Mouse (Mus musculus) myocyte (in vitro differentiated cells): Measurements from ENCODE around the gene Rhoc. TPM values are rescaled to one million over a fixed set of nuclear protein-coding genes. Genes with fewer than 3 reads are reported as not detected.
"Not testable (repeated sequence)": the region's sequence is repeated elsewhere in the genome, so short reads cannot be mapped to it uniquely, and the experiment has no call there.

Experiments
- H3K27me3 ChIP-seq: one replicate; pipeline ENCODE4 v1.6.1; 2011; ENCODE audit not compliant: control insufficient read depth, insufficient read depth, insufficient read length
- H3K36me3 ChIP-seq: one replicate; pipeline ENCODE4 v1.6.1; 2011; ENCODE audit not compliant: control insufficient read depth, insufficient read depth
- H3K4me2 ChIP-seq: one replicate; pipeline ENCODE4 v1.6.1; 2011; ENCODE audit warnings: low read depth, control low read depth
- H3K4me3 ChIP-seq: one replicate; pipeline ENCODE4 v1.5.1; 2011; ENCODE audit warnings: mild to moderate bottlenecking, control low read depth, moderate library complexity
- H3K79me2 ChIP-seq: one replicate; pipeline ENCODE4 v1.6.1; 2011; ENCODE audit not compliant: control insufficient read depth, insufficient read depth
- H3ac ChIP-seq: one replicate; pipeline ENCODE4 v1.6.1; 2011; ENCODE audit not compliant: control insufficient read depth, insufficient read length
- CEBPB ChIP-seq: IDR thresholded peaks from 2 replicates; pipeline ENCODE4 v1.6.1; 2011; ENCODE audit warnings: mild to moderate bottlenecking, moderate library complexity; ENCODE audit not compliant: poor library complexity, insufficient read depth, severe bottlenecking
- E2F4 ChIP-seq: IDR thresholded peaks from one replicate; pipeline ENCODE4 v1.6.1; 2011; ENCODE audit warnings: mild to moderate bottlenecking, control low read depth, moderate library complexity; ENCODE audit not compliant: insufficient read depth
- MAX ChIP-seq: IDR thresholded peaks from one replicate; pipeline ENCODE4 v1.6.1; 2011; ENCODE audit warnings: low read depth, mild to moderate bottlenecking, control low read depth
- MYOD1 ChIP-seq, 3 experiments: IDR thresholded peaks; one replicate each; pipeline ENCODE4 v1.6.1; 2011; ENCODE audit warnings: control low read depth in 2 of 3, low read depth in 2 of 3, mild to moderate bottlenecking in 2 of 3, moderate library complexity in 1 of 3; ENCODE audit not compliant: insufficient read length in 2 of 3, control insufficient read depth in 1 of 3
- MYOG ChIP-seq, 3 experiments: IDR thresholded peaks; one replicate each; pipeline ENCODE4 v1.6.1; 2011; ENCODE audit warnings: control low read depth in 2 of 3, low read depth in 2 of 3, mild to moderate bottlenecking in 2 of 3; ENCODE audit not compliant: insufficient read length in 2 of 3, control insufficient read depth in 1 of 3, insufficient read depth in 1 of 3
- POLR2A ChIP-seq: IDR thresholded peaks from one replicate; pipeline ENCODE4 v1.6.1; 2011; ENCODE audit warnings: low read depth, mild to moderate bottlenecking, control low read depth, moderate library complexity; ENCODE audit not compliant: insufficient read length
- POLR2AphosphoS2 ChIP-seq: IDR thresholded peaks from one replicate; pipeline ENCODE4 v1.6.1; 2011; ENCODE audit warnings: low read depth, control low read depth; ENCODE audit not compliant: insufficient read length
- REST ChIP-seq: IDR thresholded peaks from one replicate; pipeline ENCODE4 v1.6.1; 2011; ENCODE audit warnings: mild to moderate bottlenecking, control low read depth, moderate library complexity; ENCODE audit not compliant: insufficient read depth, insufficient read length
- SRF ChIP-seq: IDR thresholded peaks from one replicate; pipeline ENCODE4 v1.6.1; 2011; ENCODE audit warnings: low read depth; ENCODE audit not compliant: control insufficient read depth, insufficient read length
- TCF12 ChIP-seq: IDR thresholded peaks from one replicate; pipeline ENCODE4 v1.6.1; 2011; ENCODE audit warnings: mild to moderate bottlenecking, control low read depth; ENCODE audit not compliant: poor library complexity, insufficient read depth, severe bottlenecking
- TCF3 ChIP-seq: IDR thresholded peaks from one replicate; pipeline ENCODE4 v1.6.1; 2011; ENCODE audit warnings: low read depth, control low read depth; ENCODE audit not compliant: insufficient read length
- USF1 ChIP-seq: IDR thresholded peaks from one replicate; pipeline ENCODE4 v1.6.1; 2011; ENCODE audit warnings: low read depth, mild to moderate bottlenecking, control low read depth, moderate library complexity
- polyA plus RNA-seq: library from polyadenylated mRNA; unstranded; fragments of >200 nt; fragmentation: generic; extraction: Trizol; gene quantifications from one replicate; pipeline ENCODE4 v1.2.1, GENCODE M21; 2012; ENCODE audit warnings: missing spikeins

Rhoc gene
- polyA plus RNA-seq, 1 experiment = 474 TPM

- no peak for TF ChIP-seq REST
- Histone ChIP-seq H3K27me3 (no peaks in the 10 kb centered on the region), H3K4me2 (no peak overlapping the region), H3K79me2 (no peaks in the 10 kb centered on the region), H3K4me3 (no peak overlapping the region), H3ac (no peak overlapping the region), H3K36me3 (no peaks in the 10 kb centered on the region)
Observed at GRCm38 (mm10) chr3:104805539-104805938, 17.4 kb downstream of the Rhoc start.

GRCm38 (mm10) chr3:104811752-104812151, 23.6 kb downstream of the Rhoc start:
- Histone ChIP-seq H3K4me2 (no peak overlapping the region), H3K4me3 (no peak overlapping the region), H3K36me3 (no peaks in the 10 kb centered on the region), H3K79me2 (no peaks in the 10 kb centered on the region), H3ac (no peak overlapping the region), H3K27me3 (no peaks in the 10 kb centered on the region)
- TF ChIP-seq MYOD1 (IDR thresholded peaks at IDR 0.05; ENCODE audit: control insufficient read depth in 1 of 3, insufficient read length in 2 of 3, low read depth in 2 of 3) = no peak
- no peak for TF ChIP-seq POLR2AphosphoS2
- TF ChIP-seq REST = no peak

- Histone ChIP-seq H3K79me2 (no peaks in the 10 kb centered on the region), H3K4me3 (no peak overlapping the region), H3K4me2 (no peak overlapping the region), H3ac (no peak overlapping the region), H3K36me3 (no peaks in the 10 kb centered on the region), H3K27me3 (no peaks in the 10 kb centered on the region)
- TF ChIP-seq MYOD1 (IDR thresholded peaks at IDR 0.05; ENCODE audit: control insufficient read depth in 1 of 3, insufficient read length in 2 of 3, low read depth in 2 of 3) (no peak), POLR2A (no peak), REST (no peak)
Observed at GRCm38 (mm10) chr3:104812254-104812653, 24.1 kb downstream of the Rhoc start.

- not testable (repeated sequence) for H3K36me3 ChIP-seq, H3K27me3 ChIP-seq, H3K4me3 ChIP-seq, H3ac ChIP-seq, H3K4me2 ChIP-seq, H3K79me2 ChIP-seq
Observed at GRCm38 (mm10) chr3:104813227-104813626, 25.1 kb downstream of the Rhoc start.

GRCm38 (mm10) chr3:104814746-104815145, 26.6 kb downstream of the Rhoc start:
- Histone ChIP-seq H3K36me3 (no peaks in the 10 kb centered on the region), H3K4me2 (no peak overlapping the region), H3ac (no peak overlapping the region), H3K79me2 (no peaks in the 10 kb centered on the region), H3K27me3 (no peaks in the 10 kb centered on the region), H3K4me3 (no peak overlapping the region)
- no peak for TF ChIP-seq E2F4
- no peak for TF ChIP-seq CEBPB
- TF ChIP-seq SRF = no peak
- no peak for TF ChIP-seq POLR2AphosphoS2
- TF ChIP-seq MAX = no peak
- TF ChIP-seq POLR2A = no peak
- no peak for TF ChIP-seq MYOG (IDR thresholded peaks at IDR 0.05; ENCODE audit: control insufficient read depth in 1 of 3, insufficient read depth in 1 of 3, insufficient read length in 2 of 3, low read depth in 2 of 3)

- no peak overlapping the region for H3K4me2 ChIP-seq
- H3K4me3 ChIP-seq = no peak overlapping the region
- no peak for TF ChIP-seq SRF
- TF ChIP-seq CEBPB = no peak
- TF ChIP-seq TCF3 = no peak
- TF ChIP-seq MAX = no peak
- no peak for TF ChIP-seq E2F4
- TF ChIP-seq POLR2AphosphoS2 = no peak
- TF ChIP-seq TCF12 = no peak
- TF ChIP-seq MYOG (IDR thresholded peaks at IDR 0.05; ENCODE audit: control insufficient read depth in 1 of 3, insufficient read depth in 1 of 3, insufficient read length in 2 of 3, low read depth in 2 of 3) = no peak
- no peak for TF ChIP-seq REST
- no peak for TF ChIP-seq USF1
- TF ChIP-seq POLR2A = no peak
- no peak for TF ChIP-seq MYOD1 (IDR thresholded peaks at IDR 0.05; ENCODE audit: control insufficient read depth in 1 of 3, insufficient read length in 2 of 3, low read depth in 2 of 3)
- no peaks in the 10 kb centered on the region for H3K27me3 ChIP-seq
- no peak overlapping the region for H3ac ChIP-seq
- H3K79me2 ChIP-seq = no peaks in the 10 kb centered on the region
- no peaks in the 10 kb centered on the region for H3K36me3 ChIP-seq
Observed at GRCm38 (mm10) chr3:104815346-104815745, 27.2 kb downstream of the Rhoc start.
